Mouse (Mus musculus): ENCODE results near the gene Lin28a.

DNA sequence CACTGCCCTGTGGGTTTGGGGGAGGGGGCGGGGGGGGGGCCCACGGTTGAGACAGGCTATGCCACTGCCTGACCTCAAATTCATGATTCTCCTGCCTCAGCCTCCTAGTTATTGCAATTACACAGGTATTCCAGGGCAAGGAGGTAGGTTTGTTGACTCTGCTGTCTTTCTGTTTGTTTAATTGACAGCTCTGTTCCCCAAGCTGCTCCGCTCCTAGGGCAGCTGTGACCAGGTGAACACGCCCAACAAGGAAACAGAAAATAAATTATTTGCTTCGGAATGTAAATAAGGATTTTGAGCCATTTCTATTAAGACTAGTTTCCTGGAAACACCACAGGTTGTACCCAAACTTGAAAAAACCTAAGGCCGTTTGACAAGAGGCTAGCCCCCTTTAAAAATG lies 8.9 kb downstream of the Lin28a start:
- no peak for TF ChIP-seq CTCF (conservative IDR thresholded peaks at IDR 0.05; ENCODE audit: low read length)
- no peak for TF ChIP-seq POU5F1 (IDR thresholded peaks at IDR 0.05; ENCODE audit: borderline replicate concordance, low read length)

All from E14TG2a.4 (cell line).